Mouse (Mus musculus): ENCODE data around the gene Aff1.

GRCm38 (mm10) chr5:103770447-103771222 lies 78.5 kb downstream of the Aff1 start:
- TF ChIP-seq CTCF (IDR thresholded peaks at IDR 0.05; ENCODE audit: low read depth, low read length) (0 out of 2 replicates have a peak, but pooled peaks have one; percentile 4), TAL1 (conservative IDR thresholded peaks at IDR 0.05; ENCODE audit: low read depth, low read length) (no peak), GATA1 (IDR thresholded peaks at IDR 0.05; ENCODE audit: borderline replicate concordance, low read length) (no peak), POLR2AphosphoS5 (IDR thresholded peaks at IDR 0.05; ENCODE audit: insufficient replicate concordance, low read depth, low read length) (no peak), GATA2 (IDR thresholded peaks at IDR 0.05; ENCODE audit: borderline replicate concordance, low read depth, low read length) (no peak)
